Mouse (Mus musculus) liver, embryonic 14.5 days (tissue): ENCODE data around the gene Dpf3.

Experiments used
- CTCF ChIP-seq: IDR thresholded peaks from 2 replicates; pipeline ENCODE4 v1.5.1; 2016; ENCODE audit warnings: antibody characterized with exemption, low read depth, control low read depth
- EP300 ChIP-seq: IDR thresholded peaks from 2 replicates; pipeline ENCODE4 v1.6.1; 2016; ENCODE audit warnings: antibody characterized with exemption, low read depth

GRCm38 (mm10) chr12:83338345-83338744 is 149.2 kb downstream of the Dpf3 start:
- no peak for TF ChIP-seq EP300
- peak; percentile 32 for TF ChIP-seq CTCF
